Mouse (Mus musculus): ENCODE measurements around the gene Art5.
A peak's percentile ranks its signal among the peaks of the same experiment; 100 is the strongest.
"Not testable (repeated sequence)": the region's sequence is repeated elsewhere in the genome, so short reads cannot be mapped to it uniquely, and the experiment has no call there.

Gene Art5

DNA sequence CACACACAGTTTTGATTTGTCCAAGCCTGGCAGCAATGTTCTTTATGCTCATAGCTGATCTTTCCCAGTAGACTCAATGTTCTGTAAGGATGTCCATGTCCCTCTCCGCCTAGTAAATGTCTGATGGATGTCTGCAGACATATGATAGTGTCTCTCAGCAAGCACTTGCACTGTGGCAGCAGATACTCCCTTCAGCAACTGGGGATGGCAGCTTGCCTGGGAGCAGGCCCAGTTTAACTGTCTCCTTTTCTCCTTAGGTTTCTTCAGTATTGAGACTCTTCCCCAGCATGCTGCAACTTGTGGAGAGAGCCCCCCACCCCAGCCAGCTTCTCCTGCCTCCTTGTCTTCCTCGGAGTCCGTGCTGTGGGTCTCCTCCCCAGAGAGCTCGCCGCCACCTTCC lies 27.5 kb downstream of the Art5 start:
- DNase-seq (ENCODE audit: low spot score) = no peak

DNA sequence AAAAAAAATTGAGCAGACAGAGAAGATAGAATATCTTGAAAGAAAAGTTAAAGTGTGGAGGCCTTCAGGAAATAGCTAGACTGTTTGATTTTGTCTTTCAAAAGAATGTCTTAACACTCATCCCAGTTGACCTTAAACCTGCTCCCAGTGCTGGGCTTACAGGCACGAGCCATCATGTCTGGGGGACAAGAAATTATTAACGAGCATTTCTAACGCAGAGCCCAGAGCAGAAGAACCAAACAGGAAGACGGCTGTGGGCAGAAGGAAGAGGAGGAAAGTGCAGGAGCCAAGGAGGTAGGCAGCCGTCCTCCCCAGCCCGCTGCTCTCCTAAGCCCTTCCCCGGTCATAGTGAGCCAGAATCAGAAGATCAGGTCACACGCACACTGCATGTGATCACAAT lies 29.0 kb downstream of the Art5 start:
- DNase-seq (ENCODE audit: low spot score) = no peak

DNA sequence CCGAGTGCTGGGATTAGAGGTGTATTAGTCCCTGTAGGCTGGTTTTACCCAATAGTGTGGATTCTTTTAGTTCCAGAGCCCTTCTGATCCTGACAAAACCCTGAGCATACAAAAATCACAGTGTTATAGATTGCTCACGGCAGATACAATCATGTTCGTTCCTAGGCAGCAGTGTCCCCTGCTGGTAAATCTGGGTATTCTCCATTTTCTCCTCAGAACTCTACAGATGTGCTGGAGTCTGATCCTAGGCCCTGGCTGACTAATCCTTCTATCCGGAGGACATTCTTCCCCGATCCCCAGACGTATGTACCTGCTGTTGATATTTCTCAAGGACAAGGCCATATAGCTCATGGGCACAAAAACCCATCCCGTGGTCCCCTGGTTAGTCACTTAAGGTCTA lies 30.8 kb downstream of the Art5 start:
- DNase-seq (ENCODE audit: low spot score) = no peak

DNA sequence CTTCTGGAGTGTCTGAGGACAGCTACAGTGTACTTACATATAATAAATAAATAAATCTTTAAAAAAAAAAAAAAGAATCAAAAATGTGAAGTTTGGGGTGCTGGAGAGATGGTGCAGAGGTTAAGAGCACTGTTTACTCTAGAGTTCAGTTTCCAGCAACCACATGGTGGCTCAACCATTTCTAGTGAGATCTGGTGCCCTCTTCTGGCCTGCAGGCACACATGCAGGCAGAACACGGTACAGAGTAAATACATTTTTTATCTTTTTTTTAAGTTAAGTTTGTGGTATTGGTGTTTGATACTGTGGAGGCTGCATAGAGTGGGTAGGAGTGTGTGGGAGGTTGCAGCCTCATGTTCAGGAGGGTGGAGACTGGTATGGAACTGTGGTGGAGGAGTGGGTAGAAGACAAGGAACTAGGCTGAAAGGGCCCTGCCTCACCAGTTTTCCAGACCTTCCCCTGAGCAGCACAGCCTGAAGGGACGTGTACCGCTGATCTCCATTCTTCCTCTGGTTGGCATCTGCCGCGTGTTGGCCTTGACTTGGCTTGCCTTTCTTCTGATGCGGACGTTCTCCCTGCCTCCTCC lies 32.5 kb downstream of the Art5 start:
- DNase-seq (ENCODE audit: low spot score) = no peak

DNA sequence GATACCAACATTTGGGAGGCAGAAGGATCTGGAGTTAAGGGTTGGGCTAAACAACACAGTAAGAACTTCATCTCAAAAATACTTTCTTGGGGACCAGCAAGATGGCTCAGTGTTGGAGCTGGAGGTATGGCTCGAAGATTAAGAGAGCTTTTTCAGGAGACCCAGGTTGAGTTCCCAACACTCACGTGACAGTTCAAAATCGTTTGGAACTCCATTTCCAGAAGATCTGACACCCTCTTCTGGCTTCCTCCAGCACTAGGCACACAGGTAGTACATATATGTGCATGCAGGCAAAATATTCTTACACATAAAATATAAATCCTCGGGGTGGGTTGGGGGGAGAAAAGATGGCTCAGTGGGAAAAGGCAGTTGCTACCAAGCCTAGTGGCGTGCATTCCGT lies 42.9 kb downstream of the Art5 start:
- DNase-seq (ENCODE audit: low spot score) = no peak

DNA sequence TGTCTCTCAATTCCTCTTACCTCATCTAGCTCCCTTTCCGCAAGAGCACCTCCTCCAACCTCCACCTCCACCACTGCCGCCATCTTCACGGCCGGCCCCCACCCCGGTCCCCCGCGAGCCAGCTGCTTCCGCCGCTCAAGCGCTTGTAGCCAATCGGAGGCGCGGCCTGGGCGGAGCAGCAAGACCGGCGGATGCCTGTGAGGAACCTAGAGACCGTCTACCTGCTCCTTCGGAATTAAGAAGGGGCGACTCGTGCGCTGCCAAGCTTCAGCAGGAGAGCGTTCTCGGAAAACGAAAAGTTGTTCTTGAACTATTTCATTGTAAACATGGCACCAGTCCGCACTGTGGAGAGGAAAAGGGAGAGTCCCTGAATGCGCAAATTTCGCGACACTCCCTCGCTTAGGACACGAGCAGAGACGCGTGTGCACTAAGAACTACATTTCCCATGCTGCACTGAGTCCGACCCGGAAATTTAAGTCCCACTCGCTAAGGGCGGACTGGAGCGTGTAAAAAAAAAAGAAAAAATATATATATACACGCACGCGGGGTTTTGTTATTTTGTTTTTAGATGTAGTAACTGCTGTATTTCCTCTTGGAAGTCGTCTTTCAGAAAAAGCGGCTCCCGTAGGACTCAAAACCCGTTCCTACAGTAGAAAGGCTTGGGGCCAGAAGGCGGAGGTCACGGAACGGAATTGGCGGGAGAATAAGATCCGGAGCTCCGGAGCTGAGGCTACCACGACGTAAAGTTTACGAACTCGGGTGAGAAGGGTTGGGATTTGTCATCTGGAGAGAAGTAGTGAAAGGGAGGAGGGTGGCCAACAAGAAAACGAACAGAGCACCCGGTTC lies 44.0 kb downstream of the Art5 start, which contains the start of the genes Rnf121, Xndc1 and Xntrpc:
Gene Rnf121, minus strand, starts transcription at position 424 of the 846 bp plus-strand sequence.
Gene Xndc1, plus strand, starts transcription at position 466 of the 846 bp plus-strand sequence.
Gene Xntrpc, plus strand, starts transcription at position 668 of the 846 bp plus-strand sequence.
- peak; percentile 85 for DNase-seq (ENCODE audit: low spot score)

DNA sequence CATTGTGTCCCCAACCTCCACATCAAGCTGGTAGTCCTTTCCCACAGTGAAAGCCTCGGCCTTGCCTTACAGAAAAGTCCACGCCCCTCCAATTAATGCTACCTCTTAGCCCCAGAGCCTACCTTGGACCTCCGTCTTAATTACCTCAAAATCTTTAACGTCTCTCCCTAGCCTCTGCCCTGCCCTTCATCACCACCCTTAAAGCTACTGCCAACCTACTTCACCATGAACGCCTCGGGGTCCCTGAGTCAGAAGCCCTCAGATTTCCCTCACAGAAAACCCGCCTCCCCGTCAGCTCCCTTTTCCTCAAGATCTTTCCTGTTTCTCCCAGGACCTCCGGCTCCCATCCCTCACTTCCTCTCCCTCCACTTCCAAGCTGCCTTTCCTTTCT lies 44.6 kb downstream of the Art5 start:
- DNase-seq (ENCODE audit: low spot score) = no peak

DNA sequence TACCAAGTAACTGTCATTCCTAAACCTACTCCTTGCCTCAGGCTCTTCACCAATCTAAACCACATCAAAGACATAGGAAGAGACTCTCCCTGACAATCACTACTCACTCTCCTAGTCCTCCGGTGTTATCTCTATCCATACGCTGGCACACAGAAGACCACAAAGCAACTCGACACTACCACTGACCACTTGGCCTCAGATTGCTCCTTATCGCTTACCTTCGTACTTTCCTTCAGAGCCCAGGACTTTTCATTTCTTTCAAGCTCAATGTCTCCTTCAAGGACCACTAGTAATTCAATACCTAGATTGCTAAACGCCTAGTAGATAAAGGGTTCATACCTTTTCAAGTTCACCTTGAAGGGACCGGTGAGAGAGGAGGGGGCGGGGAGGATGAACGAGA lies 45.4 kb downstream of the Art5 start:
- no peak for DNase-seq (ENCODE audit: low spot score)

DNA sequence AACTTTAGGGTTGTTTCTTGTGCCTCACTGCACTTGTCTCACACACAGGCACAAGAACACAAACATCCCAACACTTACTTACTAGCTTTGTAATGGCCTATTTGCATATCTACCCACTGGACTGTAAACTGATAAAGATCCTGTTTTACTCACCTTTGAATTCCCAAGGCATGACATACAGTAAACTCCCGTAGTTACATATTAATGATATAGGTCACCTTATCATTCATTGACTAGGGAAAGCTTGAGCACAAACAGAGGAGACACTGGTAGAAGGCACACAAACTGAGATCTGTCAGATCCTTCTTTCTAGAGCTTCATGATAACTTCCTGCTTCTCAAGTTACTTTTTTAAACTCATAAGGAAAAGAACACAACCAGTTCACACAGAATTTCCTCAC lies 47.1 kb downstream of the Art5 start:
- DNase-seq (ENCODE audit: low spot score) = no peak

DNA sequence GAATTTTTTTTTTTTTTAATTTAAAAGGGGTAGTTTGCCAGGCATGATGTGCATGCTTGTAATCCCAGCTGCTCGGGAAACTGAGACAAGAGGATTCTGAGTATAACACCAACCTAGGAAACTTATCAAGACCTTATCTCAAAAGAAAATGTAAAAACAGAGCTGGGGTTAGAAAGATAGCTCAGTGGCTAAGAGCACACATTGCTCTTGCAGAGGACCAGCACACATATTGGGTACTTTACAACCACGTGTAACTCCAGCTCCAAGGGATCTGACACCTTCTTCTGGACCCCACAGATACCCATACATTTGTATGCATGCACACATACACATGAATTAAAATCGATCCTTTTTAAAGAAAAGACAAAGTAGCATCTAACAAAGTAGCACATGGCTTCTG lies 47.9 kb downstream of the Art5 start:
- no peak for DNase-seq (ENCODE audit: low spot score)

DNA sequence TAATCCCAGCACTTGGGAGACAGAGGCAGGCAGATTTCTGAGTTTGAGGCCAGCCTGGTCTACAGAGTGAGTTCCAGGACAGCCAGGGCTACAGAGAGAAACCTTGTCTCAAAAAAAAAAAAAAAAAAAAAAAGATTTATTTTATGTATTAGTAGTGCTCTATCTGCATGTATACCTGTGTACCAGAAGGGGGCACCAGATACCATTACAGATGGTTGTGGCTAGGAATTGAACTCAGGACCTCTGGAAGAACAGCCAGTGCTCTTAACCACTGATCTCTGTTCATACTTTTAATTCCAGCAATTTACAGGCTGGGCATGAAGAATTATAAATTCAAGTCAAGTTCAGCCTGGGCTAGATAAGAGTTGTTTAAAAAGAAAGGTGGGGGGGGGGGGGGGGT lies 60.8 kb downstream of the Art5 start:
- not testable (repeated sequence) for DNase-seq (ENCODE audit: low spot score)

All from ovary, adult 18-20 months (tissue).